Mouse (Mus musculus) retina, postnatal 7 days (tissue): ENCODE results near the gene Ccdc33.

Experiments
- DNase-seq: peaks from one replicate; pipeline ENCODE4 v3.0.0-alpha.2; 2012; ENCODE audit warnings: low read depth, low spot score

Ccdc33 gene

GRCm38 (mm10) chr9:58091623-58092425 is 26.8 kb downstream of the Ccdc33 start:
- no peak for DNase-seq

GRCm38 (mm10) chr9:58087277-58087998 is 31.2 kb downstream of the Ccdc33 start:
- no peak for DNase-seq

- DNase-seq = no peak
Measured at GRCm38 (mm10) chr9:58086861-58087260, 31.8 kb downstream of the Ccdc33 start.

- DNase-seq = no peak
Measured at GRCm38 (mm10) chr9:58086203-58086602, 32.4 kb downstream of the Ccdc33 start.

GRCm38 (mm10) chr9:58085074-58085473 is 33.5 kb downstream of the Ccdc33 start:
- DNase-seq = no peak

- no peak for DNase-seq
Measured at GRCm38 (mm10) chr9:58084586-58084985, 34.0 kb downstream of the Ccdc33 start.

- no peak for DNase-seq
Measured at GRCm38 (mm10) chr9:58074561-58074960, 44.1 kb downstream of the Ccdc33 start.

- no peak for DNase-seq
Measured at GRCm38 (mm10) chr9:58067546-58067945, 51.1 kb downstream of the Ccdc33 start.

GRCm38 (mm10) chr9:58066731-58067095 is 51.9 kb downstream of the Ccdc33 start:
- no peak for DNase-seq

- no peak for DNase-seq
Measured at GRCm38 (mm10) chr9:58065977-58066730, 52.5 kb downstream of the Ccdc33 start.

GRCm38 (mm10) chr9:58065532-58065931 is 53.1 kb downstream of the Ccdc33 start:
- no peak for DNase-seq

GRCm38 (mm10) chr9:58063531-58063930 is 55.1 kb downstream of the Ccdc33 start, which contains the start of gene Stra6:
Gene Stra6 (plus strand): TSS chr9:58063788.
- DNase-seq = no peak

- no peak for DNase-seq
Measured at GRCm38 (mm10) chr9:58060677-58061667, 57.7 kb downstream of the Ccdc33 start.

GRCm38 (mm10) chr9:58059920-58060319 is 58.7 kb downstream of the Ccdc33 start:
- DNase-seq = no peak

GRCm38 (mm10) chr9:58055666-58056065 is 63.0 kb downstream of the Ccdc33 start:
- no peak for DNase-seq

- no peak for DNase-seq
Measured at GRCm38 (mm10) chr9:58054032-58054431, 64.6 kb downstream of the Ccdc33 start.

- DNase-seq = no peak
Measured at GRCm38 (mm10) chr9:58053544-58053943, 65.1 kb downstream of the Ccdc33 start.

- DNase-seq = peak; percentile 61
Measured at GRCm38 (mm10) chr9:58053102-58053501, 65.5 kb downstream of the Ccdc33 start.

GRCm38 (mm10) chr9:58051937-58052336 is 66.7 kb downstream of the Ccdc33 start:
- no peak for DNase-seq

GRCm38 (mm10) chr9:58049861-58050260 is 68.8 kb downstream of the Ccdc33 start:
- no peak for DNase-seq

GRCm38 (mm10) chr9:58049186-58049585 is 69.4 kb downstream of the Ccdc33 start:
- DNase-seq = no peak
